Mouse (Mus musculus) brain, embryonic 14.5 days (tissue): ENCODE results near the gene Olfr521.
"Not testable (repeated sequence)": the region's sequence is repeated elsewhere in the genome, so short reads cannot be mapped to it uniquely, and the experiment has no call there.

Source experiments
- CTCF ChIP-seq: fragments of 200-500 bp; IDR thresholded peaks from 2 replicates; pipeline ENCODE4 v1.5.1; 2012; ENCODE audit warnings: inconsistent platforms, mild to moderate bottlenecking, moderate library complexity, borderline replicate concordance; ENCODE audit not compliant: insufficient read depth, insufficient read length; ENCODE audit errors: extremely low read depth
- POLR2A ChIP-seq: fragments of 200-500 bp; IDR thresholded peaks from 2 replicates; pipeline ENCODE4 v1.6.1; 2012; ENCODE audit warnings: mild to moderate bottlenecking, inconsistent platforms, borderline replicate concordance; ENCODE audit not compliant: poor library complexity, insufficient read depth, insufficient read length, severe bottlenecking; ENCODE audit errors: extremely low read depth

GRCm38 (mm10) chr7:99804033-99804432, 40.7 kb downstream of the Olfr521 start:
- not testable (repeated sequence) for TF ChIP-seq CTCF, POLR2A
